Comparison of ENCODE assay signal across 23 mouse cellular contexts in genomic region chr15:98048918-98049700, GRCm38 (mm10). TPM values are rescaled to one million over a fixed set of nuclear protein-coding genes. Genes with fewer than 3 reads are reported as not detected.
DNase-seq lines count a peak whose midpoint lies in the region; ATAC-seq and TF ChIP-seq lines count a peak whose summit lies in the region.
"Had no signal": no experiment of that assay in that cellular context is flagged by ENCODE, and none has a peak within 500 bp of the region (broad histone marks: within the 10 kb centered on the region; RNA-seq: fewer than 3 reads in every experiment).

No protein-coding gene starts in this region.

- no peaks in the 10 kb centered on the region; the same call in 1 of the 2 replicates for H3K79me2 ChIP-seq in CH12.LX (replicated peaks; ENCODE audit: control insufficient read depth, extremely low read depth, insufficient read depth, poor library complexity, severe bottlenecking)

- H3K27me3 ChIP-seq in CH12.LX (replicated peaks) = no peaks in the 10 kb centered on the region
- H3K27me3 ChIP-seq in limb, embryonic 15.5 days = no peaks in the 10 kb centered on the region
- no peaks in the 10 kb centered on the region for H3K27me3 ChIP-seq in midbrain, embryonic 10.5 days (ENCODE audit: low read depth, poor library complexity, severe bottlenecking)
- no peaks in the 10 kb centered on the region for H3K27me3 ChIP-seq in forebrain, embryonic 16.5 days (replicated peaks; ENCODE audit: control insufficient read depth, insufficient read depth, low read length)
- H3K27me3 ChIP-seq: embryonic facial prominence, embryonic 13.5 days; forebrain, embryonic 15.5 days; heart, embryonic 13.5 days; hindbrain, embryonic 12.5 days had no signal

- H3K4me3 ChIP-seq in CH12.LX (replicated peaks in 1 of 3; ENCODE audit: low read depth in 2 of 3, low read length in 2 of 3, poor library complexity in 1 of 3) = no peak overlapping the region
- no peak overlapping the region for H3K4me3 ChIP-seq in embryonic fibroblast, embryonic 13.5 days (ENCODE audit: insufficient read depth, low read length)
- H3K4me3 ChIP-seq in limb, embryonic 15.5 days = no peak overlapping the region
- H3K4me3 ChIP-seq in midbrain, embryonic 10.5 days = no peak overlapping the region
- H3K4me3 ChIP-seq in forebrain, embryonic 16.5 days (replicated peaks; ENCODE audit: low read length) = no peak overlapping the region
- H3K4me3 ChIP-seq: embryonic facial prominence, embryonic 13.5 days; erythroblast, embryonic 14.5 days; forebrain, embryonic 15.5 days; heart, embryonic 13.5 days; hindbrain, embryonic 12.5 days had no signal

- TF ChIP-seq CTCF in CH12.LX (conservative IDR thresholded peaks at IDR 0.05 in 1 of 2, IDR thresholded peaks at IDR 0.05 in 1 of 2; ENCODE audit: low read depth in 2 of 2, low read length in 2 of 2) = no peak
- no peak for TF ChIP-seq CTCF in embryonic fibroblast, embryonic 13.5 days (IDR thresholded peaks at IDR 0.05; ENCODE audit: borderline replicate concordance, insufficient read depth, low read length)

- TF ChIP-seq RAD21 in CH12.LX (IDR thresholded peaks at IDR 0.05; ENCODE audit: low read depth, low read length) = no peak

- in situ Hi-C loops in CH12.LX (cut with MboI; ENCODE audit: low pct_ligation_motif_present, low pct_unique_long_range_greater_than_20kb, low sequenced_read_pairs) = no loop called here

- no peak overlapping the region for H3K4me2 ChIP-seq in CH12.LX (ENCODE audit: insufficient read depth, low read depth, poor library complexity, severe bottlenecking)
- H3K4me2 ChIP-seq in limb, embryonic 15.5 days = no peak overlapping the region
- H3K4me2 ChIP-seq in forebrain, embryonic 16.5 days (ENCODE audit: low read length) = no peak overlapping the region
- H3K4me2 ChIP-seq: embryonic facial prominence, embryonic 13.5 days; forebrain, embryonic 15.5 days; heart, embryonic 13.5 days; hindbrain, embryonic 12.5 days had no signal

- DNase-seq in heart, adult 11 months = peak; percentile 56
- no peak for DNase-seq in heart, postnatal 36 days
- DNase-seq in CH12.LX (ENCODE audit: extremely low read depth) = peak; percentile 16
- DNase-seq in midbrain, embryonic 10.5 days (ENCODE audit: low spot score) = no peak
- no peak for DNase-seq in cerebellum, postnatal 4 days (ENCODE audit: low spot score in 2 of 2)
- DNase-seq: adrenal gland, adult 8-10 months; adrenal gland, postnatal 36 days; cerebellum, adult 2 months; cerebellum, postnatal 10 days; gastrocnemius, postnatal 14 days; heart, postnatal 4 days had no signal

- peaks cover 0 to 10% of the 10 kb centered on the region in 2 experiments; a peak in 1 of 4 replicates for H3K4me1 ChIP-seq in CH12.LX (ENCODE audit: control insufficient read depth in 1 of 2, insufficient read depth in 2 of 2)
- H3K4me1 ChIP-seq in embryonic fibroblast, embryonic 13.5 days (ENCODE audit: control insufficient read depth, insufficient read depth, low read length) = peaks cover 18% of the 10 kb centered on the region
- no peaks in the 10 kb centered on the region for H3K4me1 ChIP-seq in limb, embryonic 15.5 days
- H3K4me1 ChIP-seq in midbrain, embryonic 10.5 days = no peaks in the 10 kb centered on the region
- no peaks in the 10 kb centered on the region for H3K4me1 ChIP-seq in forebrain, embryonic 16.5 days (replicated peaks; ENCODE audit: control insufficient read depth, insufficient read depth, low read length)
- H3K4me1 ChIP-seq: embryonic facial prominence, embryonic 13.5 days; forebrain, embryonic 15.5 days; heart, embryonic 13.5 days; hindbrain, embryonic 12.5 days had no signal

- no peak for ATAC-seq in limb, embryonic 15.5 days (ENCODE audit: insufficient number of reproducible peaks, low FRiP score, low TSS enrichment, low read depth)
- no peak for ATAC-seq in forebrain, embryonic 16.5 days
- ATAC-seq: CD4-positive, CD25-positive, alpha-beta regulatory T cell, adult 4 months; forebrain, embryonic 15.5 days; hindbrain, embryonic 16.5 days; inflammation-experienced regulatory T-cells, adult 6 months; intestine, postnatal 0 days had no signal

- H3K9me3 ChIP-seq in CH12.LX (replicated peaks; ENCODE audit: low read length) = no peaks in the 10 kb centered on the region
- H3K9me3 ChIP-seq in limb, embryonic 15.5 days = no peaks in the 10 kb centered on the region
- H3K9me3 ChIP-seq in midbrain, embryonic 10.5 days (replicated peaks) = no peaks in the 10 kb centered on the region; the same call in 1 of the 2 replicates
- no peaks in the 10 kb centered on the region; the same call in 1 of the 2 replicates for H3K9me3 ChIP-seq in forebrain, embryonic 16.5 days (ENCODE audit: control insufficient read depth, low read length)
- H3K9me3 ChIP-seq: embryonic facial prominence, embryonic 13.5 days; hindbrain, embryonic 12.5 days had no signal

- intact Hi-C loops in heart, postnatal 36 days (cut with DNase I) = no loop called here

- H3K9ac ChIP-seq in CH12.LX (ENCODE audit: insufficient read depth, low read depth) = no peak overlapping the region
- no peak overlapping the region for H3K9ac ChIP-seq in limb, embryonic 15.5 days
- H3K9ac ChIP-seq in forebrain, embryonic 16.5 days (replicated peaks; ENCODE audit: low read depth, low read length) = no peak overlapping the region
- H3K9ac ChIP-seq: embryonic facial prominence, embryonic 13.5 days; forebrain, embryonic 15.5 days; heart, embryonic 13.5 days; hindbrain, embryonic 12.5 days had no signal

- no peak for TF ChIP-seq POLR2A in CH12.LX (IDR thresholded peaks at IDR 0.05; ENCODE audit: low read depth, low read length)
- TF ChIP-seq POLR2A in embryonic fibroblast, embryonic 13.5 days (IDR thresholded peaks at IDR 0.05; ENCODE audit: low read depth, low read length) = no peak

- TF ChIP-seq EP300 in CH12.LX (IDR thresholded peaks at IDR 0.05; ENCODE audit: low read length) = no peak

- dilution Hi-C loops in CH12.LX (cut with MboI; ENCODE audit: extremely low pct_ligation_motif_present, extremely low pct_unique_long_range_greater_than_20kb, low sequenced_read_pairs) = no loop called here

- no peak overlapping the region for H3K27ac ChIP-seq in CH12.LX (ENCODE audit: insufficient read depth, low read depth)
- peak overlapping the region; percentile 93 for H3K27ac ChIP-seq in embryonic fibroblast, embryonic 13.5 days (ENCODE audit: insufficient read depth, low read length)
- peak overlapping the region; percentile 64 for H3K27ac ChIP-seq in limb, embryonic 15.5 days
- no peak overlapping the region for H3K27ac ChIP-seq in midbrain, embryonic 10.5 days (replicated peaks)
- H3K27ac ChIP-seq in forebrain, embryonic 16.5 days (ENCODE audit: low read length) = no peak overlapping the region
- H3K27ac ChIP-seq: embryonic facial prominence, embryonic 13.5 days; forebrain, embryonic 15.5 days; heart, embryonic 13.5 days; hindbrain, embryonic 12.5 days had no signal

- 80% methylated on average over 13 of the region's 13 CpGs for WGBS in limb, embryonic 15.5 days
- WGBS in midbrain, embryonic 10.5 days = 92% methylated on average over 13 of the region's 13 CpGs
- WGBS in forebrain, embryonic 16.5 days = 92% methylated on average over 13 of the region's 13 CpGs

- peaks cover 75 to 92% of the 10 kb centered on the region in 2 experiments for H3K36me3 ChIP-seq in CH12.LX (replicated peaks in 1 of 2; ENCODE audit: control insufficient read depth in 1 of 2, insufficient read depth in 1 of 2, low read length in 1 of 2)
- peaks cover 85% of the 10 kb centered on the region for H3K36me3 ChIP-seq in limb, embryonic 15.5 days
- peaks cover 90% of the 10 kb centered on the region for H3K36me3 ChIP-seq in midbrain, embryonic 10.5 days
- H3K36me3 ChIP-seq in forebrain, embryonic 16.5 days (ENCODE audit: control insufficient read depth, insufficient read depth) = peaks cover 33% of the 10 kb centered on the region

TF ChIP-seq in CH12.LX, 34 proteins besides CTCF, POLR2A, EP300 and RAD21 (continues in another document):
- TF ChIP-seq E2F4 (IDR thresholded peaks at IDR 0.05; ENCODE audit: insufficient replicate concordance, low read depth, low read length) (no peak), ETS1 (conservative IDR thresholded peaks at IDR 0.05; ENCODE audit: low read depth, low read length) (no peak), JUN (IDR thresholded peaks at IDR 0.05; ENCODE audit: insufficient read depth, low read depth, low read length) (no peak), SIN3A (IDR thresholded peaks at IDR 0.05; ENCODE audit: low read length) (no peak), NELFE (IDR thresholded peaks at IDR 0.05; ENCODE audit: low read depth, low read length) (no peak)

RNA-seq across cellular contexts. Expression of gene Pfkm, which starts 43.3 kb away (rescaled TPM):
- total RNA-seq in heart, postnatal 36 days (2021) = 100 to 1,000 TPM; 876 to 924 TPM
- total RNA-seq in CH12.LX (2012; rRNA removed) (23.8 and 29.6 TPM in 2 replicates), CH12.LX (2014; rRNA removed) (21.1 and 23.5 TPM in 2 replicates)
- 37.9 and 39.2 TPM in 2 replicates for polyA plus RNA-seq in CH12.LX (2012; ENCODE audit: insufficient read length, low read depth)
- 20.6 and 24.4 TPM in 2 replicates for polyA plus RNA-seq in embryonic fibroblast, embryonic 13.5 days (2011; ENCODE audit: insufficient read length, low read depth, missing spikeins)
- 47.5 and 77.4 TPM in 2 replicates for polyA plus RNA-seq in limb, embryonic 15.5 days (2015; fragmentation: Nextera tagmentation; extraction: Ambion mirVana)
- polyA plus RNA-seq in midbrain, embryonic 10.5 days (2016; fragmentation: Nextera tagmentation; extraction: Ambion mirVana) = 36.3 and 43.1 TPM in 2 replicates
- polyA plus RNA-seq in forebrain, embryonic 16.5 days (2015; fragmentation: Nextera tagmentation; extraction: Ambion mirVana) = 93.3 and 97.0 TPM in 2 replicates

RNA-seq across cellular contexts. Expression of gene Senp1, which starts 44.4 kb away (rescaled TPM):
- 10 to 100 TPM in 1 of 2 experiments, 1 to 10 TPM in 1; 9.9 to 11.3 TPM for total RNA-seq in heart, postnatal 36 days (2021)
- 14.9 and 17.1 TPM in 2 replicates for total RNA-seq in CH12.LX (2012; rRNA removed)
- 21.7 and 23.3 TPM in 2 replicates for total RNA-seq in CH12.LX (2014; rRNA removed)
- 32.3 and 38.5 TPM in 2 replicates for polyA plus RNA-seq in CH12.LX (2012; ENCODE audit: insufficient read length, low read depth)
- 23.3 and 30.6 TPM in 2 replicates for polyA plus RNA-seq in embryonic fibroblast, embryonic 13.5 days (2011; ENCODE audit: insufficient read length, low read depth, missing spikeins)
- 28.6 and 29.3 TPM in 2 replicates for polyA plus RNA-seq in limb, embryonic 15.5 days (2015; fragmentation: Nextera tagmentation; extraction: Ambion mirVana)
- polyA plus RNA-seq in midbrain, embryonic 10.5 days (2016; fragmentation: Nextera tagmentation; extraction: Ambion mirVana) = 46.2 and 47.3 TPM in 2 replicates
- polyA plus RNA-seq in forebrain, embryonic 16.5 days (2015; fragmentation: Nextera tagmentation; extraction: Ambion mirVana) = 26.9 and 30.9 TPM in 2 replicates

RNA-seq across cellular contexts. Expression of gene Col2a1, which starts 44.6 kb away (rescaled TPM):
- total RNA-seq in heart, postnatal 36 days (2021) = under 1 TPM; 0.08 to 0.46 TPM
- total RNA-seq in CH12.LX (2012; rRNA removed) = 0.08 and 0.13 TPM in 2 replicates
- total RNA-seq in CH12.LX (2014; rRNA removed) = not detected in 2 replicates
- polyA plus RNA-seq in CH12.LX (2012; ENCODE audit: insufficient read length, low read depth) = 0.06 and 0.15 TPM in 2 replicates
- polyA plus RNA-seq in embryonic fibroblast, embryonic 13.5 days (2011; ENCODE audit: insufficient read length, low read depth, missing spikeins) = 12.7 and 31.5 TPM in 2 replicates
- polyA plus RNA-seq in limb, embryonic 15.5 days (2015; fragmentation: Nextera tagmentation; extraction: Ambion mirVana) = 807 and 885 TPM in 2 replicates
- polyA plus RNA-seq in midbrain, embryonic 10.5 days (2016; fragmentation: Nextera tagmentation; extraction: Ambion mirVana) = 142 and 151 TPM in 2 replicates
- 16.6 and 35.1 TPM in 2 replicates for polyA plus RNA-seq in forebrain, embryonic 16.5 days (2015; fragmentation: Nextera tagmentation; extraction: Ambion mirVana)
- total RNA-seq: adrenal gland, postnatal 36 days had no signal
- polyA plus RNA-seq: CD4-positive, CD25-positive, alpha-beta regulatory T cell, adult 4 months; erythroblast, embryonic 14.5 days; inflammation-experienced regulatory T-cells, adult 6 months had no signal

Comparison
In these comparisons a context has a peak if more than half of its experiments do, and no peak if none do; other contexts are left out.
1. DNase-seq: peak in heart, adult 11 months (single experiment) and CH12.LX (single experiment); none in heart, postnatal 36 days (0 of 2), midbrain, embryonic 10.5 days (single experiment) and cerebellum, postnatal 4 days (0 of 2).
2. H3K27ac ChIP-seq: peak in embryonic fibroblast, embryonic 13.5 days (single experiment) and limb, embryonic 15.5 days (single experiment); none in CH12.LX (single experiment), midbrain, embryonic 10.5 days (single experiment) and forebrain, embryonic 16.5 days (single experiment).
3. RNA of gene Col2a1, which starts 44.6 kb away (polyA plus RNA-seq): 807 to 885 TPM in limb, embryonic 15.5 days, 142 to 151 TPM in midbrain, embryonic 10.5 days, 16.6 to 35.1 TPM in forebrain, embryonic 16.5 days and 12.7 to 31.5 TPM in embryonic fibroblast, embryonic 13.5 days; 0.06 to 0.15 TPM in CH12.LX; every median in the first group is over 10 times any median in the second.